Mouse (Mus musculus): ENCODE measurements around the gene Col15a1. TPM values are rescaled to one million over a fixed set of nuclear protein-coding genes. Genes with fewer than 3 reads are reported as not detected.

Gene Col15a1
- total RNA-seq, 2 experiments from 2014 or later, result 109 to 154 TPM

DNA sequence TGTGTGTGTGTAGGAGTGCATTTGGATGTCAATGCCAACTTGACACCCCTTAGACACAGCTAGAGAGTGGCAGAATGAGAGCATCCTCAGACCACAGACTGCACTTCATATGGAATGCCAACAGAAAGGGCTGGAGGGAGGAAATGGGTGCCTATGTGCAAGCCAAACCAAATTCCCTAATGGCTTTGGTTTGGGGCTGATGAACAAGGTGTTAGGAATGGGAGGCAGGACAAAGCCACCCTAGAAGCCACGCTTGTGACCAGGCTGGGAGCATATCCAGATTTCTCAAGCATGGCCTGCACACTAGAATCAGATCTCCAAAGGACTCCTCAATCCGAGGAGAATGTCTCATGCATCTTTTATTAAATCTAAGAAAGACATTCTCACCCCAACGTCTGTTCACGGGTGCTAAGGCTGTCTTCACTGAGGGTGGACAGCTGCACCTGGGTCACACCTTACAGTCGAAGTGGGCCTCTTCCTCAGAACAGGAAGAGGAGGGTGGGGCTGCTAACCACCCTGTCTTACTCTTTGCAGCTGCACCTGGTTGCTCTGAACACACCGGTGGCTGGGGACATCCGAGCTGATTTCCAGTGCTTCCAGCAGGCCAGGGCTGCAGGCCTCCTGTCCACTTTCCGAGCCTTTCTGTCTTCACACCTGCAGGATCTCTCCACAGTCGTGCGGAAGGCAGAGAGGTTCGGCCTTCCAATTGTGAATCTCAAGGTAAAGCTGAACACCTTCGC is 102.1 kb downstream of the Col15a1 start:
- no peak for DNase-seq

DNA sequence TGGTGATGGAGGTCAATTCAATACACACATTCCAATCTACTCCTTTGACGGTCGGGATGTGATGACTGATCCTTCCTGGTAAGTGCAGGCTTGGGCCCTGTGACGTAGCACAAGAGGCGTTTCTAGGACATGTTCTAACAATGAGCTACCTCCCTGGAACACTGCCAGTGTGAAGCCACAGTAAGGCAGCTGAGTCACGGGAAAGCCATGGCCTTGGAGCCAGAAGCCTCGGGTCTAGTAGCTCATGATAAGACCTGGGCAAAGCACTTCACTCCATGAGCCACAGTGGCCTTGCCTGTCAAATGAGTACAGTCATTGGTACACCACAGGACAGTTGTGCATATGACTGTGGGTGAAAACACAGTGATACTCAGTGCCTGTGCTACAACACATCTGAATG is 102.9 kb downstream of the Col15a1 start:
- DNase-seq, result peak; percentile 89

DNA sequence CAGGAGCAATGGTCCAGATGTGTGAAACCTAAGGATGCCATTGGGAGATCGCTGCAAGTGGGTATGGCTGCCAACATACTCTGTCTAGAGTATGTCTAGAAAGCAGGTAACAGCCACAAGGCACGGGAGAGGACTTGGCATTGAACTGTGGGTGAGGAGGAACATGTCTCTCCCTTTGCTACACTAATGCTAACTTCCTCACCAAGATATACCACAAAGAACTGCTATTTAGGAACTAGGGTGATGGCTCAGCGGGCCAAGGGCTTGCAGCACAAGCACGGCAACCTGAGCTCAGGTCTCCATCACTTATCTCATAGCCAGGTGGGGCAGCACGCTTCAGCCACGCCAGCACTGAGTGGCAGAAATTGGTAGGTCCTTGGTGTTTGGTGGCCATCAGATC is 103.5 kb downstream of the Col15a1 start:
- DNase-seq, result no peak

DNA sequence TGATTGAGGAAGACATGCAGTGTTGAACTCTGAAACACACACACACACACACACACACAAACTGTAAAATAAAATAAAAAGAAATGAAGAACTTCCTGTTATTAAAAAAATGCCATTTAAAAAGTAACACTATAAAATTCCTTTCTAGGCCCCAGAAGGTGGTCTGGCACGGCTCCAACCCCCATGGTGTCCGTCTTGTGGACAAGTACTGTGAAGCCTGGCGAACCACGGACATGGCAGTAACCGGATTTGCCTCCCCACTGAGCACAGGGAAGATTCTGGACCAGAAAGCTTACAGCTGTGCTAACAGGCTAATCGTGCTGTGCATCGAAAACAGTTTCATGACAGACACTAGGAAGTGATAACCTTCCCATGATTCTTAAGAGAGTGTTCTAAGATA is 104.0 kb downstream of the Col15a1 start:
- DNase-seq, result no peak

DNA sequence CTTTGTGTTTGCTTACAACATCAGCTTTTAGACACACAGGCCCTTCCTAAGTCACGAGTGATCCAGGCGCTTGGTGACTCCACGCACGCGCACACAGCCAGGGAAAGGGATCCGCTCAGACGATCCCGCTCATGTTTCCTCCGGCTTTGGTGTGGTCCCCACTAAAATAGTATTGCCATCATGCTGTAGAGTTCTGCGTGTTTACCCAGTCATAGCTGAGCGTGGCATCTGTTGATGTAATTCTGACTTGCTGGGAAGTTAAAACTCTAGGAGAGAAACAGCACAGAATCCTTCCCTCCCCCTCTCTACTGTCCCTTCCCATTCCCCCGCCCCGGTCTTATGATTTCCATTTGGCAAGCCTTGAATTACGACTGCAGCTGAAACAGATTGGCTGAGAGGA is 104.7 kb downstream of the Col15a1 start:
- DNase-seq, result no peak

DNA sequence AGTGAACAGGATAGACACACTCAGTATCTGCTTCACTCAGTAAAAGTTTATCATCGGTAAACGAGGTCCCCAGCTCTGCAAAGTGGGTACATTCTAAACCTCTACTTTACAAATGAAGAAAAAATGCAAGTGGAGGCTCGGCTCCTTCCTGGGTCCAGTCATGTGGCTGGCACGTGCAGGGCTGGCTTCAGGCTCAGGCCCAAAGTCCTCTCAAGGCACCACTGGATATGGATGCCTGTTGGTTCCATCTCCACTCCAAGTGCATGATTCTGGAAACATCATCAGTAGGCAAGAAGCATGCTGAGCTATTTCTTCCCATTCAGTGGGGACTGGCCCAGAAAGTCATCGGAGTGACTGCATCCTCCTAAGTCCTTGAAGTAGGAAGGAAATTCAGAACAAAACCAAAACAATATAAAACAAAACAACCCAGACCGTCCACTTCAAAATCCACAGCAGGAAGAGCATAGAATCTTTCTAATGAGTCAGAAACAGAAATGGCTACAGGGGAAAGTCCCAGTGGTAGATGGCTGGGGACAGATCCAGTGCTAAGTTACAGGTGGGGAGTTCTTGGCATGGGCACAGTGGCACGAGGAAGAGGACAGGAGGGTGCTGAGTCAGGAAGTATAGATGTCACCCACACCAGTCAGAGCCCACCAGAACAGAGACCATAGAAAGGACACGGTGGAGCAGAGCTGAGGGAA is 105.9 kb downstream of the Col15a1 start:
- DNase-seq, result no peak

DNA sequence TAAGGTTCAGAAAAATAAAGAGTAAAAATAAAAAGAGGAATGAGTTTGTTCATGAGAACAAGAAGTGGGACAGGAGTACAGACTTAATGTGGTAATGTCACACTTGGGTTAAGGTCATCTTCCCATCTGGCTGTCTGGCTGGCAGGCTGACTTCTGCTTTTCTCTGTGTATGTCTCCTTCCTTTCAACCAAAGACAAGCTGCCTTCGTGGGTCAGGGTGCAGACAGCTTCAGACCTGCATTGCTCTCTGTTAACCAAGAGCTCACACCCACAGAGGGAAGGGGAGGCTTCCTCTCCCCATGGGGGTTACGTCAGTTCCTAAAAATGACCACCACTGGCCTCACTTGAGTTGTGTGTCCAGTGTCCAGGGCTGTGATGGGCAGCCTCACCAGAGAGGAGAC is 107.5 kb downstream of the Col15a1 start:
- DNase-seq, result no peak

DNA sequence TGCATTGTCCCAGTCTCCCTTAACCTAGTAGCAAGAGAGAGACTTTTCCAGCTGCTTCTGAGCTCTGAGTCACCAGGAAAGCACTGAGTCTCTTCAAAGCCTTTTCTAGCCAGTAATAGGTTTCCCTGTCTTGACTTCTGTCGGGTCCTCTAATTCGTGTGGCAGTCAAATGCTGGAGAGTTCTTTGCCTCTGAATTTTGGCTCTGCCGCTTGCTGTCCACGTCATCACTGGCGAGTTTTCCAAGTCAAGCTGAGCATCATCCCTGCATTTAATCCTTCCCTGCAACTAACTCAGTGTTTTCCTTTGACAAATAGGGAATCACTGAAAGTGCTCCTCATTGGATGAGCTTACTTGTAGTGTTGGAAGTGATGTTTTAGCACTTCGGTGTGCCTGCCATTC is 108.5 kb downstream of the Col15a1 start:
- no peak for DNase-seq

DNA sequence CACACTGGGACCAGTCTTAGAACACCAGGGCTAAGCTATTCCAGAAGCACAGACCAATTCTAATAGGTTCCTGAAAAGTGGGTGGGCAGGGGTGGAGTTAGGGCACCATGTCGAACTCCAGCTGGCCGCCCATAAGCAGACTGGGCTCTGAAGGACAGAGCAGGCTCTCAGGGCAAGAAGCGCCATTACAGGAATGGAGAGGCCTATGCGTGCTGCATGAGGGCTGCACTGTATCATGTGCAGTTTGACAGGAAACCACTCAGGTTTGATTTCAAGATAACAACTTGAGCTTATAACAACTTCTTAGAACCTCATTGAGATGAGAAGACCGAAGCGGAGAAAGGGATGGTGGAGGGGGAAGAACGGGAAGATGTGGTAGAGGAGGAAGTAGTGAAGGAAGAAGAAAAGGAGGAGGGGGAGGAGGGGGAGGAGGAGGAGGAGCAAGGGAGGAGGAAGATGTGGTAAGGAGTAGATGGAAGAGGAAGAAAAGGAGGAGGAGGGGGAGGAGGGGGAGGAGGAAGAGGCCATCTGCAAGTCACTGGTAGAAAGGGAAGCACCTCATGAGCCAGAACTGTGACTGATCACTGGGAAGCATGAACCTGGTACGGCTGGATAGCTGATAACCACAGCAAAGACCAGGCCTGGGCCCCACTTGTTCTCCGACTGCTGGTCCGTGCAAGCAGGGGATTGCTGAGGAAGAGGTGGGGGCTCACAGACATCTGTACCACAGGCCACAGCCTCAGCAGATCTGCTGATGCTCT is 111.8 kb downstream of the Col15a1 start:
- DNase-seq, result no peak

DNA sequence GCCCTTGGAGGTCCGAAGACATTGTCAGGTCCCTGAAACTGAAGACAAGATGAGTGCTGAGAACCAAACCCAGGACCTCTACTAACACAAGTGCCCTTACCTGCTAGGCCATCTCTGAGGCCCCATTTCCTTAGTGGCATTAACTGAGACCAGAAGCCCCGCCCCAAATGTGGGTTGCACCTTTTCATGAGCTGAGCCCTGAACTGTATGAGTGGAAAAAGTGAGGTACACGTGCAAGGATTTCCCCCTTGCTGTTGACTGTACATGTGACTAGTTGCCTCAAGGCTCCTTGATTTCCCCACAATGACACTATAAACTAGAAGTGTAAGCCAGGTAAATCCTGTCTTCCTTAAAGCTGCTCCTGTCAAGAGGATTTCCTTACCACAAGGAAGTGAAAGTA is 114.4 kb downstream of the Col15a1 start:
- no peak for DNase-seq

DNA sequence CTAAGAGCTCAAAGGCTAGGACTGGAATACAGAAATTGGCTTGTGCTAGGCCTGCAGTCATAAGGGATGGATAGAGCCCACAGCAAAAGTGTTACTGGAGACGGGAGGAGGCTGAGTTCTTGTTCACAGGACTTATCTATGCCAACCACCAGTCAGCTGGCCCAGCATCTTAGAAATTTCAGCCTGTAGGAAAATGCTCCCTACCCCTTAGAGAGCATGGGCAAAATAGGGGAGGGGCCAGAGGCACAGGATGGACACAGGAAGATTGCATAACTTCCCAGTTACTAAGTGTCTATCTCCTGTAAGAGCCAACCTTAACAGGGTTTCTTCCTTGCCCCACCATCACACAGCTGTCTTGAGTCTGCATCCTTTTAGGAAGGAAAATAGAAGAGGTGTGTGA is 116.2 kb downstream of the Col15a1 start:
- DNase-seq, result no peak

DNA sequence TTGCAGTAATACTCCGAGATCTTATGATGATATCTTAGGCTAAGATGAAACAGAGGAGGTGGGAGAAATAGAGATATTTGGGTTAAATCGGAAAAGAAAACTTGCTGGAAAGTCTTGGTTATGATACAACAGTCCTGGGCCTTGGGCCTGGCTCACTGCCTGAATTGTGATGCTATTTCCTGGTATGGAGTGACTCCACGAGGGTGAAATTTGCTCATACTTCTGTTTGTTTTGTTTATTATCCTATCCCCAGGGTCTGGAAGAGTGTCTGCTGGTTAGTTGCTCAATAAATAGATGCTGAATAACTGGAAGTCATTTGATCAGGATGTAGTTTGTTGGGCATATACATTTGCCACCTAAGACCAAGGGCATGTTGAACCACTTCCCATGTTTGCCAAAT is 119.8 kb downstream of the Col15a1 start:
- no peak for DNase-seq

DNA sequence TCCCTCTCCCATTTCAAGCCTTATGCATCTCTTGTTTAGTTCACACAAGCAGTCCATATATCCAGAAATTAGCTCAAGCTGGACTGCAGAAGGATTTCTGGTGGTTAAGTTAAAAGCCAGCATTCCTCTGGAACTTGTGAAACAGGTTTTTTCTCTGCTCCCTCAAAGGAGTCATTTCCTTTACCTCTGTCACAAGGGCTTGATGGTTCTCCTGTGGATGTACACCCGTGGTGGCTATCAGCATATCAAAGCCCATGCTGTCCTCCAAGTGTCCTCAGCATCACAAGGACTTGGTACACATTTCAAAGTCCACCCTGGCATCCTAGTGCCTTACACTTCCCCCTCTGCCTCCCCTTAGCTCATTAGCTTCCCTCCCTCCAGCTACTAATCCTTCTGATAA is 121.3 kb downstream of the Col15a1 start:
- no peak for DNase-seq

DNA sequence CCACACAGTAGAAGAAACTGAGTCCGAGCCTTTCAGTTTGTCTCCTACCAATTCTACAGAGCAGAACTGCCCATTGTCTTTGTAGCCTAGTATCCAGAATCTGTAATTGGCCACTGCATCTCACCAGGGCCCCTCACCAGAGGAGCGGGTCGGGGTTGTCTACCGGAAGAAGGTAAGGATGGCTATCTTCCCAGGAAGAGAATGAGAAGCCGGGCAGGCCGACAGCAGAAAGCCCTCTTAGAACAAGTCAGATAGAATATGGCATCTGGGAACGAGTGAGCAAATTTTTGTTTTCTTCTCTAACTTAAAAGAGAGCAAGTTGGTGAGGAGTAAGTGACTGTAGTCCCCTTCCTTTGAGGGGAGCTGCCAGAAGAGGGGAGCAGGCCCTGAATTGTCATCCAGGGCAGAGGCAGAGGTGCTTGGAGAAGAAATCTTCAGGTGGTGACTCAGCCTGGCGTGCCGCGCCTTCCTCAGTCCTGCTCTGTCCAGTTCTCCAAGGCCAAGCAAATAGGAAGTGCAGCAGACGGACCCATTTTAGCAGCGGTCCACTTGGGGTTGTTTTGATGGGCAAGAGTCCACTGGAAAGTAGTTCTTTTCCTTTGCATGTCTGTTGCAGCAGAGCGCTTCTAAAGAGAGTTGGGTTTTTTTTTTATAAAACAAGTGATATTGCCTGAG is 122.6 kb downstream of the Col15a1 start:
- no peak for DNase-seq

DNA sequence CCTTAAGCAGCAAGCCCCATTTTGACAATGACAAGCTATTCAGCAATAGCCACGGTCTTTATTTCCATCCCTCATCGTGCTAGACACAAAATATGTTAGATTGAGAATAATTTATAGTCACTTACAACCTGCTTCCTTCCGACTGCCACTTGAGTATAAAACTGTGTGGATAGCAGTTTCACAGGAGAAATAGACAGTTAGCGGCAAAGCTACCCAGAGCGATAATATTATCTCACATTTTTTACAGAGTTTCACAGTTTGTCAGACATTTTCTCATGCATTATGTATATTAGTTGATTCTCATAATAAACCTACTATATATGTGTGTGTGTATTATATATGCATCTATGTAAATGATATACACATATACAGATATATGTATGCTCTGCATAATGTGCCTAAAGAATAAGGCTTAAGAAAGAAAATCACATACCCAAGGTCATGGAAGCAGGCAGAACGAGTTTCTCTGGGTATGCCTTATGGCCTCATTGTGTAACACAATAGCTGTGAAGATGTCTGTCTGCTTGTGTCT is 124.9 kb downstream of the Col15a1 start:
- DNase-seq, result no peak

DNA sequence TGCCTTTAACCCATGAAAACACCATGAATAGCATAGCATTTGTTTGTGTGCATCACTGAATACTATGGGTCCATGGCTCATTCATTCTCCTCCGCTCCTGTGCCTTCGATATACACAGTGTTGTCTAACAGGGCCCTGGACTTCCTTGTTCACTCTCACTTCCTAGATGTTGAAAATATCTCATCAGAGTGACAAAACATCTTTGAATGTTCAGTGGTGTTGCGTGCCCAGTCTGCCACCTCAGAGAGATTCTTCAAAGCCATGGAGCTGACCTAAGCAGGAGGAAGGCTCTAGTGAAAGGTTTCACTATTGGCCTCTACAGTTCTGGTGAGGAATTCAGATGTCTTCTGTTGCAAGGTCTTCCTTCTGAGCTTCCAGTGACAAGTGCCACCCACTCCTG is 125.6 kb downstream of the Col15a1 start:
- no peak for DNase-seq

DNA sequence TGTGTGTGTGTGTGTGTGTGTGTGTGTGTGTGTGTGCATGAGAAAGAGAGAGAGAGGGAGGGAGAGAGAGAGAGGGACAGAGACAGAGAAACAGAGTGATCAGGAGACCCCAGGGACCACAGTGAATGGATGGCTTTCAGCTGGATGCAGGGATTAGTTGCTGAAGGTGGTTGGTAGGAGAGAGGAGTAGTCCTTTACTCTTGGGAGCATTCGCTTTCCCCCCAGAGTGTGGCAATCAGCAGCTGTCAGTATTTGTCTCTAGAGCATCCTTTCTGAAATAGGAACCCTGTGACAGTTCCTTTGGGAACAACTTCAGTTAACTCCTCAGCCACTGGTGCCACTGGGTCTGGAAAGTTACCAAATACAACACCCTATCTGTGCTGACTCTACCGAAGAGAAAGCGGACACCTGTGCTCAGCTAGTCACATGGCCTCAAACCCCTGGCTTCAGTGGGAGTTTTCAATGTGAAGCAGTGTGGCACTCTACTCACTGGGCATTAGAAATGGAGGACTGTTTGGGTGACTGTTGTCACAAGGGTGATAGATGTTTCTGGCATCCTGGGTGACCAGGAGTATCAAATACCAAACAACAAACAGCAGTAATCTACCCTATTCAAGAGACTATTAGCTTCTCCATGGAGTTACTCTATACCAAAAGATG is 129.1 kb downstream of the Col15a1 start:
- DNase-seq, result no peak

DNA sequence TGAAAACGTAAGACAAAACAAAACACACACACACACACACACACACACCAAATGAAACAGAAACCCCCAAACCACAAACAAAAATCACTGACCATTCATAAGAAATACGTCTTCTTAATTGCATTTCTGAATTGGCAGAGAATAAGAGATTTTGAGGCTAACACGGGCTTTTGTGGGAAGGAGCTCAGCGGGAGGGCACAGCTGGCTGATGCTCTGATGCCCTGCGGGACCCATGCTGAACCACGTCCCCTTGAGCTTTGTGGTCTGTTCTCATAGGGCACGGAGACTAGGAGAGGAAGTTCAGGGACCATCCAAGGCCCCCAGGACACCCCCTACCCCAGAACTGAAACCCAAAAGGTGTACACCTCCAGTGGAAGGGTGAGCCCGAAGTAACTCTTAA is 134.7 kb downstream of the Col15a1 start:
- no peak for DNase-seq

DNA sequence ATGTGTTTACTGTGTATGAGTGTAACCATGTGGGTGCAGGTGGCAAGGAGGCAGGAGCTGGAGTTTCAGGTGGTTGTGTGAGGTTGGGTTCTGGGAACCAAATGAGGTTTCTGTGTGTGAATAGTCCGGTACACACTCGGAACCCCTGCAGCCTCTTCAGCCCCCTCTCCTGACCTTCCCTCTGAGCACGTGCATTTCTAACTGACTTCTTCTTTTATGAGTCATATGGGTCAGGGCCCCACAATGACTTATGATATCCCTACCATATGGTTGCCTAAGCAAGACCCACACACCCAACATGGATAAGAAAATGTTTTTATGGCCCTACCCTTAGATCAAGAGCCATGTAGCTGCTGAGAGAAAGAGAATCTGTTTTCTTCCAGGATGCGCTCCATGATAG is 139.1 kb downstream of the Col15a1 start:
- DNase-seq, result no peak

DNA sequence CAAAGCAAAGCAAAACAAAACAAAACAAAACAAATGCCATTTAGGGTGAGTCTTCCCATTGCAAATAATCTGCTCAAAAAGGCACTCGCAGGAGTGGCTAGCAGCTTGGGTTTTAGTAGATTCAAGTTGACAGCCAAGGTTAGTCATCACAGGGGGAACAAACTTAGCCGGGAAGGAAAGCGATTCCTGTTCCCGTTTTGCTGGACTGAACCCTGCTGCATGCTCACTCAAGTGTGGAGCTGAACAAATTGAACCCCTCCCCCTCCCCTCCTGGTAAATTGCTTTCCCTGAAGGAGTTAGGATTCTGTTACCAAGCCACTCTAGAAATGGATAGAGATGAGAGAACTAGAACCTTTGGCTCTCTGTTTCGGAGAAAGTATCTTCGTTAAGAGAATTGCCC is 141.8 kb downstream of the Col15a1 start:
- DNase-seq, result no peak

DNA sequence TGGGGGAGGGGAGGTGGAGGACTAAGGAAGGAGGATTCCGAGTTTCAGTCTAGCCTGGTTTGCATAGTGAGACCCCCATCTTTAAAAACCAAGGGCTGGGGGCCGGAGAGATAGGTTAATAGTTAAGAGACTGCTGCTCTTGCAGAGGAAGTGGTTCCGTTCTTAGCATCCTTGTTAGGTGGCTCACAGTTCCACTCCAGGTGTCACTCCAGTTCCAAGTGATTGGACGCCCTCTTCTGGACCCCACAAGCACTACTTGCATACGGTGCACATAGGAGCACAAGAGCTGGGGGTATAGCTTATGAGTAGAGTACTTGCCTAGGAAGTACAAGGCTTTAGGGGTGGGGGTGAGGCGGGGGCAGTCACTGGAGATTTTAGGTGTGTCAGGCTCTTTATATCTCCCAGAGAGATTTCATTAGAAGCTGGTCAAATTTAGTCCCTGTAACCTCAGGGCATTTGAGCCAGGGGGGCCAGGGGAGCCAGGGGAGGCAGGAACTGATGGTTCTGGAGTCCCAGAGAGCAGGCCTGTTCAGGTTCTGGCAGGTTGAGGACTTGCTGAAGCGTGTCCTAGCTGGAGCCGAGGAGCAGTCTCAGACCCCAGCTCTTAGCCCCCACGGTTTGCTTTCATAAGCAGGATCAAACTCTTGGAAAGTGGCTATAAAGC is 143.6 kb downstream of the Col15a1 start:
- peak; percentile 47 for DNase-seq
